Mouse (Mus musculus) stomach, postnatal 0 days (tissue): Measurements from ENCODE around the gene Cetn3.

Experiments
- CTCF ChIP-seq: IDR thresholded peaks from 2 replicates; pipeline ENCODE4 v1.5.1; 2016; ENCODE audit warnings: antibody characterized with exemption, low read depth, mild to moderate bottlenecking, moderate library complexity
- EP300 ChIP-seq: optimal IDR thresholded peaks from 2 replicates; pipeline ENCODE3; 2016; ENCODE audit warnings: antibody characterized with exemption

- 0 out of 2 replicates have a peak, but pooled peaks have one; percentile 26 for TF ChIP-seq CTCF
- no peak for TF ChIP-seq EP300
These were observed 42.0 kb upstream of the Cetn3 start for GRCm38 (mm10) chr13:81740898-81741297.
